15 mouse cellular contexts compared by ENCODE assay signal in the genomic region with DNA sequence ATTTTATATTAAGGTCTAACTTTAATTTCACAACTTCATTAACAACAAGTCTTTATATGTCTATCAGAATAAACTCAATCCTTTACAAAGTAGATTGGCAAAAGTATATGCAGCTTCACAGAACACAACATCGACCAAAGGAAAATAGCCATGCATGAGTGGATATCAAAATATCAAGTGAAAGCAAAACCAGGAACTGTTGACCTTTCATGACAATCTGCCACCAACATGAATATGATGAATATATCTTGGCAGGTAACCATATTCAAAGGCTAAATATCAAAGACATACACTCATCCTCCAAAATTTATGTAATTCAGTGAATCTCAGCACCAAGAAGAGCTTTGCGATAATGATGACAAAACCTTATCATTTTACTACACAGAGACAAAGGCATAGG.
"Had no signal": no experiment of that assay in that cellular context is flagged by ENCODE, and none has a peak within 500 bp of the region (broad histone marks: within the 10 kb centered on the region; RNA-seq: fewer than 3 reads in every experiment).

No protein-coding gene starts in this region.

- H3K27me3 ChIP-seq: megakaryocyte, embryonic 14.5 days; midbrain, embryonic 13.5 days; midbrain, embryonic 15.5 days; neural tube, embryonic 12.5 days; stomach, embryonic 15.5 days had no signal

- DNase-seq: lung, adult 18-20 months; lung, embryonic 14.5 days; lung, postnatal 10 days; lung, postnatal 36 days; right cerebral cortex, postnatal 14 days; thymus, adult 2 months; thymus, postnatal 25 days; thymus, postnatal 4 days had no signal

- H3K36me3 ChIP-seq: midbrain, embryonic 13.5 days; midbrain, embryonic 15.5 days; neural tube, embryonic 12.5 days; stomach, embryonic 15.5 days had no signal

- H3K4me1 ChIP-seq: megakaryocyte, embryonic 14.5 days; midbrain, embryonic 13.5 days; midbrain, embryonic 15.5 days; neural tube, embryonic 12.5 days; stomach, embryonic 15.5 days had no signal

- H3K27ac ChIP-seq: macrophage; midbrain, embryonic 13.5 days; midbrain, embryonic 15.5 days; neural tube, embryonic 12.5 days; stomach, embryonic 15.5 days; stomach, postnatal 0 days had no signal

- H3K4me3 ChIP-seq: megakaryocyte, embryonic 14.5 days; midbrain, embryonic 13.5 days; midbrain, embryonic 15.5 days; neural tube, embryonic 12.5 days; stomach, embryonic 15.5 days had no signal

- H3K9me3 ChIP-seq: megakaryocyte, embryonic 14.5 days; midbrain, embryonic 13.5 days; midbrain, embryonic 15.5 days; neural tube, embryonic 12.5 days; stomach, embryonic 15.5 days had no signal
